Mouse (Mus musculus) thymus, adult 2 months (tissue): ENCODE measurements at regions not wholly inside any gene's neighbourhood (a gene's known extent, or its start where the extent isn't known, plus 50 kb on each side); places are given as distances from the start of the nearest gene placed in this dataset.

Source experiments
- DNase-seq: peaks from one replicate; pipeline ENCODE4 v3.0.0; 2021
- H3K27ac ChIP-seq: fragments of 200-500 bp; 2 replicates; pipeline ENCODE4 v1.5.1; 2012; ENCODE audit warnings: low read length, control low read depth; ENCODE audit not compliant: control insufficient read depth, insufficient read depth
- H3K27me3 ChIP-seq: fragments of 200-500 bp; 2 replicates; pipeline ENCODE4 v1.6.1; 2012; ENCODE audit warnings: mild to moderate bottlenecking, low read length, moderate library complexity, mixed read lengths; ENCODE audit not compliant: control insufficient read depth, insufficient read depth
- H3K36me3 ChIP-seq: fragments of 200-500 bp; 2 replicates; pipeline ENCODE4 v1.6.1; 2012; ENCODE audit warnings: mild to moderate bottlenecking, low read length, moderate library complexity; ENCODE audit not compliant: control insufficient read depth, insufficient read depth
- H3K4me1 ChIP-seq: fragments of 200-500 bp; replicated peaks from 2 replicates; pipeline ENCODE4 v1.6.1; 2012; ENCODE audit warnings: low read length; ENCODE audit not compliant: control insufficient read depth, insufficient read depth
- H3K4me3 ChIP-seq: fragments of 200-500 bp; 2 replicates; pipeline ENCODE4 v1.5.1; 2012; ENCODE audit warnings: mild to moderate bottlenecking, low read length, control low read depth, moderate library complexity; ENCODE audit not compliant: control insufficient read depth, insufficient read depth
- CTCF ChIP-seq: fragments of 200-500 bp; IDR thresholded peaks from 2 replicates; pipeline ENCODE4 v1.5.1; 2012; ENCODE audit warnings: mild to moderate bottlenecking, control low read depth, low read length, moderate library complexity, borderline replicate concordance; ENCODE audit not compliant: control insufficient read depth, poor library complexity, insufficient read depth; ENCODE audit errors: extremely low read depth
- POLR2A ChIP-seq: fragments of 200-500 bp; IDR thresholded peaks from 2 replicates; pipeline ENCODE4 v1.6.1; 2012; ENCODE audit warnings: mild to moderate bottlenecking, low read length, control low read depth, moderate library complexity; ENCODE audit not compliant: control insufficient read depth, poor library complexity, insufficient read depth; ENCODE audit errors: extremely low read depth
- WGBS: fragments of 180-500 bp; shearing (Covaris S2); methylation state at CpG from one replicate; pipeline ENCODE4 v1.1.7; 2018; 5-methylcytosine and 5-hydroxymethylcytosine counted together

DNA sequence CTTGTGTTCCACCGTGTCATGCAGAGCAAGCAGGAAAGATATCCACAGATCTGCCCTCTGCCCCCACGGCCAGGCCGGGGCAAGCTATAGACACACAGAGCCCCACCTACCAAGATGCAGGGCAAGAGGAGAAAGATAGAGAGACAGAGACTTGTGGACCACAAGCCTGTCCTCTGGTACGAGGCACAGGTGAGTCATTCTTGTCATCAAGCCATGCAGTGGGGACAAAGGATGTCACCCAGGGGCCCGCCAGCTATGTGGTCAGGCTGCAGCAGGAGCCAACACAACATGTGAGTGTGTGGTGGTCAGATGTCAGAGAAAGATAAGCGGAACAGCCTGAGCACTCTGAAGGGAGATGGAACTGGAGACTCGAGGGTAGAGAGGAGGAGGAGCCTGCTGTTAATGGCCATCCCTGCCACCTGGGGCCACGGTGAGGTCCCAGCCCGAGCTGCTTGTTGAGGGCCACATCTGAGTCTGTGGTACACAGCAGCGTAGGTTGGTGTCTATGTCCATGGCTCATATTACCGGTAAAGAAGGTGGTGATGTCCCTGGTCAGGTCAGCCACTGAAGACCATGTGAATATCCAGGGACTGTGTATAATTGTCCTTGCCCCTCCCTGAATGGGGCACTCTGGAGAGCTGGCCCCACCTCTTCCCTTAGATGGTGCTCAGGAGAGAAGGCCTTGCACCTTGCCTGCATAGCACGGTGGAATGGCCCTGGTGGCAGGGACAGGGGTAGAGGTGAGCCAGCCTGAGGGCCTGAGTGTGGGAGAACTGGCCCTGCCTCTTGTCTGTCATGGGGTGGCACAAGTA, 226.2 kb upstream of the Krr1 start:
- Histone ChIP-seq H3K27ac (no peak overlapping the region), H3K4me3 (no peak overlapping the region), H3K36me3 (no peaks in the 10 kb centered on the region), H3K4me1 (no peaks in the 10 kb centered on the region), H3K27me3 (no peaks in the 10 kb centered on the region)
- no peak for DNase-seq
- WGBS: 42% methylated on average over 12 of the region's 12 CpGs
- no peak for TF ChIP-seq POLR2A
- no peak for TF ChIP-seq CTCF

GRCm38 (mm10) chr10:111746879-111747477, 225.5 kb upstream of the Krr1 start:
- no peak overlapping the region for H3K4me3 ChIP-seq
- no peaks in the 10 kb centered on the region for H3K27me3 ChIP-seq
- TF ChIP-seq CTCF: no peak
- TF ChIP-seq POLR2A: no peak
- H3K36me3 ChIP-seq: no peaks in the 10 kb centered on the region
- DNase-seq: no peak
- WGBS: 93% methylated on average over 6 of the region's 6 CpGs
- no peak overlapping the region for H3K27ac ChIP-seq
- no peaks in the 10 kb centered on the region for H3K4me1 ChIP-seq

GRCm38 (mm10) chr10:111748482-111748881, 224.0 kb upstream of the Krr1 start:
- no peak overlapping the region for H3K27ac ChIP-seq
- no peaks in the 10 kb centered on the region for H3K36me3 ChIP-seq
- no peak overlapping the region for H3K4me3 ChIP-seq
- DNase-seq: no peak
- WGBS: 92% methylated on average over 3 of the region's 3 CpGs
- H3K27me3 ChIP-seq: no peaks in the 10 kb centered on the region
- TF ChIP-seq CTCF (no peak), POLR2A (no peak)
- no peaks in the 10 kb centered on the region for H3K4me1 ChIP-seq

GRCm38 (mm10) chr10:111753646-111754045, 218.8 kb upstream of the Krr1 start:
- no peak overlapping the region for H3K27ac ChIP-seq
- TF ChIP-seq CTCF: no peak
- H3K27me3 ChIP-seq: no peaks in the 10 kb centered on the region
- no peaks in the 10 kb centered on the region for H3K4me1 ChIP-seq
- WGBS: 97% methylated on average over 2 of the region's 2 CpGs
- no peak overlapping the region for H3K4me3 ChIP-seq
- DNase-seq: no peak
- H3K36me3 ChIP-seq: no peaks in the 10 kb centered on the region

DNA sequence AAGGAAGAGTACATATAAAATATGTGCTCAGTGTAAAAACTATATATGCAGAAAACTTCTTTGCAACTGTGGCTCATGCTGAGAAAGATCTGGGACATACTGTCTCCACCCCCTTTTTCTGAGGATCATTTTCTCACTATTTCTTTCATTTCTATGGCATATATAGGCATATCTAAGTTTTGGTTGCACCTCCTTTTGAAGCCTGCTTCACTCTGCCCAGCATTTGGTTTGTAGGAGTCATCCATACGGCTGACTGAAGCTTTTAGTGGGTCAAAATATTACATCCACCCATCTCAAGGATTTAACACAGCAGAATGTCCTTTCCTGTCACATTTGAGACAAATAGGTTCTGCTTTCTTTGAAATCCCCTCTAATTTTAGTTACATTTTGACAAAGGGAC, 216.5 kb upstream of the Krr1 start:
- Histone ChIP-seq H3K27me3 (no peaks in the 10 kb centered on the region), H3K27ac (no peak overlapping the region), H3K36me3 (no peaks in the 10 kb centered on the region), H3K4me3 (no peak overlapping the region), H3K4me1 (no peaks in the 10 kb centered on the region)
- TF ChIP-seq CTCF: no peak
- no peak for TF ChIP-seq POLR2A
- WGBS: 70% methylated on average over 1 of the region's 1 CpGs
- DNase-seq: no peak

DNA sequence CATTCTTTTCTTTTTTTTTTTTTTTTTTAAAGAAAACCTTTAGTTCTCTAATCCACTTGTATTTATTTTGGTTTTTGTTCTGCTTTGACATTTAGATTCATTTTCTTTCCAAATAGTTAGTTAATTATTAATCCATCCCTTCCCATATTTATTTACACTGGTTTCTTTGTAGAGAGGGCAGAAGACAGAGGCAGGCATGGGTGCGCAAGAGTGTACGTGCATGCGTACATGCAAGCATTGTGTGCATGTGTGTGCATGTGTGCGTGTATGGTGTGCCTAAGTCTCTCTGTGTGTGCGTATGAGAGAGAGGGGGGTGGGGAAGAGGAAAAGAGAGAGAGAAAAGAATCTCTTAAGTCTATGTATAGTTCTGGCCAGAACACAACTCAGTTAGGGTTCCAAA, 215.9 kb upstream of the Krr1 start:
- H3K4me1 ChIP-seq: no peaks in the 10 kb centered on the region
- TF ChIP-seq CTCF (no peak), POLR2A (no peak)
- DNase-seq: no peak
- H3K27ac ChIP-seq: no peak overlapping the region
- H3K4me3 ChIP-seq: no peak overlapping the region
- WGBS: over 99% methylated on average over 5 of the region's 5 CpGs
- no peaks in the 10 kb centered on the region for H3K36me3 ChIP-seq
- no peaks in the 10 kb centered on the region for H3K27me3 ChIP-seq

- Histone ChIP-seq H3K27ac (no peak overlapping the region), H3K36me3 (no peaks in the 10 kb centered on the region), H3K4me1 (no peaks in the 10 kb centered on the region), H3K27me3 (no peaks in the 10 kb centered on the region), H3K4me3 (no peak overlapping the region)
- 88% methylated on average over 7 of the region's 7 CpGs for WGBS
- no peak for DNase-seq
- TF ChIP-seq POLR2A (no peak), CTCF (no peak)
Measured at GRCm38 (mm10) chr10:111757689-111758088, 214.8 kb upstream of the Krr1 start.
